Mouse (Mus musculus) limb, embryonic 12.5 days (tissue): Measurements from ENCODE around the gene Map2k6. TPM values are rescaled to one million over a fixed set of nuclear protein-coding genes. Genes with fewer than 3 reads are reported as not detected.
A peak's percentile ranks its signal among the peaks of the same experiment; 100 is the strongest.

Source experiments
- ATAC-seq: fragments of 200-750 bp; cut with Nextera tagmentation; 2 replicates; pipeline ENCODE4 v1.8.0; 2017; ENCODE audit warnings: low read depth, moderate TSS enrichment; ENCODE audit not compliant: insufficient number of reproducible peaks, insufficient read depth, low FRiP score, low TSS enrichment
- H3K27ac ChIP-seq: fragments of 300-500 bp; sonication (generic); 2 replicates; pipeline ENCODE4 v1.5.1; 2016; ENCODE audit warnings: mild to moderate bottlenecking, moderate library complexity
- H3K27me3 ChIP-seq: fragments of 300-500 bp; sonication (generic); 2 replicates; pipeline ENCODE4 v1.6.1; 2016; ENCODE audit warnings: mild to moderate bottlenecking, moderate library complexity
- H3K36me3 ChIP-seq: fragments of 300-500 bp; sonication (generic); 2 replicates; pipeline ENCODE4 v1.6.1; 2016; ENCODE audit warnings: mild to moderate bottlenecking, moderate library complexity
- H3K4me1 ChIP-seq: fragments of 300-500 bp; sonication (generic); replicated peaks from 2 replicates; pipeline ENCODE4 v1.6.1; 2016
- H3K4me2 ChIP-seq: fragments of 300-500 bp; sonication (generic); 2 replicates; pipeline ENCODE4 v1.6.1; 2016; ENCODE audit warnings: mild to moderate bottlenecking, moderate library complexity
- H3K4me3 ChIP-seq: fragments of 300-500 bp; sonication (generic); replicated peaks from 2 replicates; pipeline ENCODE4 v1.5.1; 2016; ENCODE audit warnings: mild to moderate bottlenecking
- H3K9ac ChIP-seq: fragments of 300-500 bp; sonication (generic); replicated peaks from 2 replicates; pipeline ENCODE4 v1.6.1; 2016; ENCODE audit warnings: mild to moderate bottlenecking, moderate library complexity
- H3K9me3 ChIP-seq: fragments of 300-500 bp; sonication (generic); 2 replicates; pipeline ENCODE4 v1.6.1; 2016; ENCODE audit warnings: mild to moderate bottlenecking, moderate library complexity
- WGBS: fragments of 180-500 bp; shearing (Covaris S2); methylation state at CpG from one replicate; pipeline ENCODE4 v1.1.7; 2016; 5-methylcytosine and 5-hydroxymethylcytosine counted together
- polyA plus RNA-seq: library from polyadenylated mRNA; unstranded; fragments of >200 nt; fragmentation: Nextera tagmentation; extraction: Ambion mirVana; gene quantifications from 2 replicates; pipeline ENCODE4 v1.2.1, GENCODE M21; 2016

Gene Map2k6
- polyA plus RNA-seq, 1 experiment from 2014 or later: 49.2 TPM

DNA sequence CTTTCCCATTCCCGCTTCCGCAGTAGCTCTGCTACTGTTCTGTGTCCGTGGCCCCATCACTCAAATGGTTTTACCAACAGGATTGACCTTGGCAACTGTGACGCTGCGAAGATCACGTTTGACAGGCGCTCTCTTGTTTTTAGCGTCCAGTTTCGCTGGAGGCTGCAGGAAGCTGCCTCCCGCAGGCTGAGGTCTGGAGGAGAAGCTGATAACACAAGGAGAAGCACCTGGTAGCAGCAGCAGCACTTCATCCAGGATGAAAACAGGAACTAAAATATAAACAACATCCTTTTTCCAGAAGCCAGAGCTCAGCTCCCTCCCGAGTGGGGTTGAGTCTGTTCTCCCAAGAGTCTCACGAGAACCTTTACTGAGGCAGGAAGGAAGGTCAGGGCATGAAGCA, 164.3 kb downstream of the Map2k6 start:
- H3K27ac ChIP-seq: no peak overlapping the region
- H3K36me3 ChIP-seq: no peaks in the 10 kb centered on the region
- H3K9me3 ChIP-seq: no peaks in the 10 kb centered on the region
- H3K4me2 ChIP-seq: 0 out of 2 replicates have a peak overlapping the region, but pooled peaks have one; percentile 13
- no peak overlapping the region for H3K9ac ChIP-seq
- 58% methylated on average over 12 of the region's 12 CpGs for WGBS
- no peaks in the 10 kb centered on the region for H3K4me1 ChIP-seq
- ATAC-seq: no peak
- H3K4me3 ChIP-seq: no peak overlapping the region
- no peaks in the 10 kb centered on the region for H3K27me3 ChIP-seq

DNA sequence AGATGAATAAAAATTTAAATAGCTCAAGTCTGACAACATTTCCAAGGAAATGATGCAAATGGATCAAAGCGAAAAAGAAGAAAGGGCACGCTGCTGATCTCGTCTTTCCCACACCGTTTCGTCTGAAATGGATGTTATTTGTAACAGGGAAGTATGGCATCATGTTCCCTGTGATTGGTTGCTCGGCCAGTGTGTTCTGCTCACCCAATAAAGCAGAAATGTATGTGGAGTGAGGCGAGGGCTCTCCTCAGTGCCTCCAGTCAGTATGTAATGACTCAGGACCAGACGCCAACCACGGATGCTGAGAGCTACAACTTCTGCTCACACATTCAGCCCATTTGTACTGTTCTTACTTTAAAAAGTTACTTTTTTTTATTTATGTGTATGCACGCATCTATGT, 164.9 kb downstream of the Map2k6 start:
- no peaks in the 10 kb centered on the region for H3K27me3 ChIP-seq
- 74% methylated on average over 10 of the region's 10 CpGs for WGBS
- H3K9ac ChIP-seq: no peak overlapping the region
- no peaks in the 10 kb centered on the region for H3K9me3 ChIP-seq
- H3K27ac ChIP-seq: no peak overlapping the region
- H3K4me1 ChIP-seq: no peaks in the 10 kb centered on the region
- H3K4me2 ChIP-seq: no peak overlapping the region
- H3K36me3 ChIP-seq: no peaks in the 10 kb centered on the region
- no peak overlapping the region for H3K4me3 ChIP-seq
- no peak for ATAC-seq

DNA sequence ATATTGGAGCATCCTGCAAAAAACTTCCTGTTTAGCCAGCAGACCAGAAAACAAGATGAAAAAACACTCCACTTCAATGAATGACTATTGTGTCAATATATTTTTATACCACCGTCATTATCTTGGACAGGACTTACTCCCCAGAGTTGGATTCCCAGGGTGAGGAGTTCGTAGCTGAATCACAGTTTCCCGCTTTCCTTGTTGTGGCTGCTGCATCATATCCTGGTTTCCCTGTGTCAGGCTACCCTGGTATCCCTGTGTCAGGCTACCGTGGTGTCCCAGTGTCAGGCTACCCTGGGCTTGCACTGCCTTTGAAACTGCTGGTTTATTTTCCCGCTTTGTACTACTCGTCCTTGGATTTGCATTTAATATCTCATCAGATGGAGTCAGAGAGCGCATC, 167.4 kb downstream of the Map2k6 start:
- Histone ChIP-seq H3K27me3 (no peaks in the 10 kb centered on the region), H3K4me2 (no peak overlapping the region), H3K4me3 (no peak overlapping the region), H3K9ac (no peak overlapping the region), H3K4me1 (no peaks in the 10 kb centered on the region), H3K9me3 (no peaks in the 10 kb centered on the region), H3K36me3 (no peaks in the 10 kb centered on the region), H3K27ac (no peak overlapping the region)
- no peak for ATAC-seq
- WGBS: 89% methylated on average over 7 of the region's 7 CpGs

DNA sequence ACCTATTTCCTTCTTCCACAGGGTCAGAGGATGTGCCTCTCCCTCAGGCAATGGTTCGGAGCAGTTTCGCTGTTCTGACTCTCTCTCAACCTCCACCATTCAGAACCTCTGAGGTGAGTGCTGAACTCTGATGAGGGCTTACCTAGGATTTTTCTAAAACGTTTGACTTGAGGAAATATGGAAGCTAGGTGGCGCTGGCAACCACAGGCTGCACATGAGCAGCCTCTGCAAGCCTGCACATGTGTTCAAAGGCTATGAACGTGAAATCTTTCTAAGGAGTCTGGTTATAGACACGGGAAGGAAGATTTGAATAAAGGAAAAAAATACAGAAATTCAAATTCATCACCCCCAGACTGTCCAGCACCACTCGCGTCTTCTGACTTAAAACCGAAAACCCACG, 173.6 kb downstream of the Map2k6 start:
- no peak overlapping the region for H3K4me3 ChIP-seq
- H3K9me3 ChIP-seq: no peaks in the 10 kb centered on the region
- H3K9ac ChIP-seq: no peak overlapping the region
- H3K4me1 ChIP-seq: 0 out of 2 replicates have a peak, but pooled peaks cover 6% of the 10 kb centered on the region
- H3K36me3 ChIP-seq: no peaks in the 10 kb centered on the region
- no peaks in the 10 kb centered on the region for H3K27me3 ChIP-seq
- 54% methylated on average over 10 of the region's 10 CpGs for WGBS
- H3K27ac ChIP-seq: no peak overlapping the region
- H3K4me2 ChIP-seq: no peak overlapping the region
- no peak for ATAC-seq

Other genes starting within 250 kb of the Map2k6 start
- 1.3 and 1.6 TPM in 2 replicates for gene Abca9, start 230.9 kb upstream of the Map2k6 start, polyA plus RNA-seq
- gene Abca6, start 147.3 kb upstream of the Map2k6 start, polyA plus RNA-seq: 0.13 and 0.27 TPM in 2 replicates
- gene Abca5, start 61.4 kb upstream of the Map2k6 start, polyA plus RNA-seq: 4.9 and 5.5 TPM in 2 replicates